Comparison of ENCODE assay signal across 20 mouse cellular contexts in the genomic region with DNA sequence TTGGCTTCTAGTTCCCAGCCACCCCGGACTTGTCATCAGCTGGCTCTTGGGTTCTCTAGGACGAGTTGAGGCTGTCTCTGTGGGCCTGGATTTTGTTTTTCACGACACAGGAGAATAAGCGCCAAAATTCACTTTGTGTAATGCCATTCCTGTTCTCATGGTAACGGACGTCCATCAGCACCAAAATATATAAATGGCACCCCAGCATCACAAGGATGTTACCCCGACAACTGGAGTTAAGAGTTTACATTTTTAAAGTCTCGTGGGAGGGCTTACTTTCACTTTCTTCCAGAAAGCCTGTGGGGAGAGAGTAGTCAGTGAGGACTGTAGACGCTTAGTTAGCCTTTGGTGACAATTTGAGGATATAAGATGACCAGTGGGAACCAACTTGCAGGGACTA. TPM values are rescaled to one million over a fixed set of nuclear protein-coding genes. Genes with fewer than 3 reads are reported as not detected.
DNase-seq lines count a peak whose midpoint lies in the region; ATAC-seq and TF ChIP-seq lines count a peak whose summit lies in the region.
"Had no signal": no experiment of that assay in that cellular context is flagged by ENCODE, and none has a peak within 500 bp of the region (broad histone marks: within the 10 kb centered on the region; RNA-seq: fewer than 3 reads in every experiment).

No protein-coding gene starts in this region.

- H3K4me3 ChIP-seq in intestine, postnatal 0 days (ENCODE audit: low read depth, low read length) = no peak overlapping the region
- H3K4me3 ChIP-seq: embryonic facial prominence, embryonic 13.5 days; forebrain, embryonic 13.5 days; heart, embryonic 10.5 days; hindbrain, embryonic 12.5 days had no signal

- no peaks in the 10 kb centered on the region for H3K27me3 ChIP-seq in intestine, postnatal 0 days (replicated peaks; ENCODE audit: control insufficient read depth, insufficient read depth, low read length)
- H3K27me3 ChIP-seq: embryonic facial prominence, embryonic 13.5 days; forebrain, embryonic 13.5 days; hindbrain, embryonic 12.5 days had no signal

- ATAC-seq in frontal cortex, adult (ENCODE audit: low TSS enrichment) = peak; percentile 90
- ATAC-seq in intestine, postnatal 0 days = no peak
- ATAC-seq: forebrain, embryonic 13.5 days; hindbrain, embryonic 16.5 days; inflammation-experienced regulatory T-cells, adult 6 months had no signal

- 64% methylated on average over 9 of the region's 9 CpGs for WGBS in intestine, postnatal 0 days

- H3K9me3 ChIP-seq in intestine, postnatal 0 days (ENCODE audit: control insufficient read depth) = no peaks in the 10 kb centered on the region
- H3K9me3 ChIP-seq: forebrain, embryonic 13.5 days; heart, embryonic 10.5 days; hindbrain, embryonic 12.5 days had no signal

- no peak for TF ChIP-seq CTCF in intestine, postnatal 0 days (IDR thresholded peaks at IDR 0.05; ENCODE audit: low read depth)

- H3K9ac ChIP-seq in intestine, postnatal 0 days (ENCODE audit: low read depth, low read length) = no peak overlapping the region
- H3K9ac ChIP-seq: embryonic facial prominence, embryonic 13.5 days; forebrain, embryonic 13.5 days; hindbrain, embryonic 12.5 days had no signal

- H3K36me3 ChIP-seq in intestine, postnatal 0 days (ENCODE audit: control insufficient read depth, insufficient read depth) = no peaks in the 10 kb centered on the region
- H3K36me3 ChIP-seq: embryonic facial prominence, embryonic 13.5 days; heart, embryonic 10.5 days; hindbrain, embryonic 12.5 days had no signal

- no peak for DNase-seq in frontal cortex, postnatal 10 days (ENCODE audit: low spot score in 2 of 2)
- peak; percentile 5 for DNase-seq in right cerebral cortex, adult 18-20 months
- DNase-seq in right cerebral cortex, postnatal 25 days = no peak
- peak; percentile 56 for DNase-seq in brain, adult 2 months (ENCODE audit: low read depth, low spot score)
- no peak for DNase-seq in yolk sac, embryonic 10.5 days (ENCODE audit: low spot score)
- DNase-seq: adrenal gland, postnatal 14 days; cerebellum, adult 18-20 months; cerebellum, adult 9-11 months; cerebellum, postnatal 36 days; heart, adult 18-20 months; heart, postnatal 10 days; heart, postnatal 4 days had no signal

- H3K27ac ChIP-seq in intestine, postnatal 0 days (ENCODE audit: low read depth, low read length) = no peak overlapping the region
- H3K27ac ChIP-seq: embryonic facial prominence, embryonic 13.5 days; forebrain, embryonic 13.5 days; heart, embryonic 10.5 days; hindbrain, embryonic 12.5 days had no signal

- no peaks in the 10 kb centered on the region for H3K4me1 ChIP-seq in intestine, postnatal 0 days (replicated peaks; ENCODE audit: control insufficient read depth, insufficient read depth, low read length)
- H3K4me1 ChIP-seq: embryonic facial prominence, embryonic 13.5 days; forebrain, embryonic 13.5 days; hindbrain, embryonic 12.5 days had no signal

- H3K4me2 ChIP-seq in intestine, postnatal 0 days (replicated peaks; ENCODE audit: low read depth) = no peak overlapping the region
- H3K4me2 ChIP-seq: embryonic facial prominence, embryonic 13.5 days; forebrain, embryonic 13.5 days; hindbrain, embryonic 12.5 days had no signal

RNA-seq across cellular contexts. Expression of a gene that starts 45.2 kb away (rescaled TPM):
- 14.0 and 14.6 TPM in 2 replicates for polyA plus RNA-seq in intestine, postnatal 0 days (2015; fragmentation: Nextera tagmentation; extraction: Ambion mirVana)

Comparison
In these comparisons a context has a peak if more than half of its experiments do, and no peak if none do; other contexts are left out.
1. DNase-seq: peak in right cerebral cortex, adult 18-20 months (single experiment) and brain, adult 2 months (single experiment); none in frontal cortex, postnatal 10 days (0 of 2), right cerebral cortex, postnatal 25 days (single experiment) and yolk sac, embryonic 10.5 days (single experiment).